Mouse (Mus musculus): ENCODE measurements around the gene Rrp9. TPM values are rescaled to one million over a fixed set of nuclear protein-coding genes. Genes with fewer than 3 reads are reported as not detected.
A peak's percentile ranks its signal among the peaks of the same experiment; 100 is the strongest.

Gene Rrp9
- polyA plus RNA-seq, 1 experiment from 2014 or later: 56.5 TPM

- under 1% methylated on average over 47 of the region's 74 CpGs for WGBS
- peaks cover 48% of the 10 kb centered on the region for H3K4me1 ChIP-seq (replicated peaks; ENCODE audit: control insufficient read depth, insufficient read depth, low read length)
- peak within 1 kb of the TSS; percentile 98 for H3K9ac ChIP-seq (ENCODE audit: low read length)
- H3K27ac ChIP-seq (ENCODE audit: low read depth, low read length): peak within 1 kb of the TSS; percentile 89
- no peaks in the 10 kb centered on the region for H3K9me3 ChIP-seq (ENCODE audit: control insufficient read depth, low read length)
- H3K36me3 ChIP-seq (ENCODE audit: control insufficient read depth, insufficient read depth, low read length): no peaks in the 10 kb centered on the region
- H3K4me3 ChIP-seq (ENCODE audit: low read depth, low read length): peak within 1 kb of the TSS; percentile 85
- DNase-seq (ENCODE audit: low spot score): peak; percentile 94
- H3K4me2 ChIP-seq (ENCODE audit: low read depth, low read length, severe bottlenecking): peak within 1 kb of the TSS; percentile 73
- H3K27me3 ChIP-seq (ENCODE audit: control insufficient read depth, insufficient read depth, low read length): no peaks in the 10 kb centered on the region
- ATAC-seq (replicated peaks; ENCODE audit: low FRiP score): peak; percentile 80
Measured at GRCm38 (mm10) chr9:106453271-106454070, 22.3 kb upstream of the Rrp9 start, which contains the start of gene Pcbp4. Gene Pcbp4, plus strand, starts transcription at chr9:106453291.

- peak overlapping the region; percentile 73 for H3K4me2 ChIP-seq (ENCODE audit: low read depth, low read length, severe bottlenecking)
- H3K27ac ChIP-seq (ENCODE audit: low read depth, low read length): peak overlapping the region; percentile 89
- no peaks in the 10 kb centered on the region for H3K27me3 ChIP-seq (ENCODE audit: control insufficient read depth, insufficient read depth, low read length)
- no peaks in the 10 kb centered on the region for H3K9me3 ChIP-seq (ENCODE audit: control insufficient read depth, low read length)
- DNase-seq (ENCODE audit: low spot score) (no peak), ATAC-seq (replicated peaks; ENCODE audit: low FRiP score) (peak; percentile 9)
- peak overlapping the region; percentile 98 for H3K9ac ChIP-seq (ENCODE audit: low read length)
- peak overlapping the region; percentile 85 for H3K4me3 ChIP-seq (ENCODE audit: low read depth, low read length)
- under 1% methylated on average over 15 of the region's 20 CpGs for WGBS
- no peaks in the 10 kb centered on the region for H3K36me3 ChIP-seq (ENCODE audit: control insufficient read depth, insufficient read depth, low read length)
- peaks cover 48% of the 10 kb centered on the region for H3K4me1 ChIP-seq (replicated peaks; ENCODE audit: control insufficient read depth, insufficient read depth, low read length)
Measured at GRCm38 (mm10) chr9:106454071-106454761, 21.5 kb upstream of the Rrp9 start.

GRCm38 (mm10) chr9:106454888-106455681, 20.7 kb upstream of the Rrp9 start:
- H3K27me3 ChIP-seq (ENCODE audit: control insufficient read depth, insufficient read depth, low read length): no peaks in the 10 kb centered on the region
- H3K9me3 ChIP-seq (ENCODE audit: control insufficient read depth, low read length): no peaks in the 10 kb centered on the region
- peak overlapping the region; percentile 89 for H3K27ac ChIP-seq (ENCODE audit: low read depth, low read length)
- H3K4me2 ChIP-seq (ENCODE audit: low read depth, low read length, severe bottlenecking): peak overlapping the region; percentile 73
- under 1% methylated on average over 17 of the region's 17 CpGs for WGBS
- DNase-seq (ENCODE audit: low spot score): peak; percentile 77
- H3K4me3 ChIP-seq (ENCODE audit: low read depth, low read length): peak overlapping the region; percentile 85
- ATAC-seq (replicated peaks; ENCODE audit: low FRiP score): peak; percentile 26
- peak overlapping the region; percentile 98 for H3K9ac ChIP-seq (ENCODE audit: low read length)
- no peaks in the 10 kb centered on the region; the same call in 1 of the 2 replicates for H3K36me3 ChIP-seq (ENCODE audit: control insufficient read depth, insufficient read depth, low read length)
- peaks cover 50% of the 10 kb centered on the region for H3K4me1 ChIP-seq (replicated peaks; ENCODE audit: control insufficient read depth, insufficient read depth, low read length)

- DNase-seq (ENCODE audit: low spot score) (peak; percentile 79), ATAC-seq (replicated peaks; ENCODE audit: low FRiP score) (no peak)
- Histone ChIP-seq H3K36me3 (ENCODE audit: control insufficient read depth, insufficient read depth, low read length) (peaks cover 9% of the 10 kb centered on the region), H3K4me1 (replicated peaks; ENCODE audit: control insufficient read depth, insufficient read depth, low read length) (peaks cover 48% of the 10 kb centered on the region), H3K27me3 (ENCODE audit: control insufficient read depth, insufficient read depth, low read length) (no peaks in the 10 kb centered on the region), H3K27ac (ENCODE audit: low read depth, low read length) (peak overlapping the region; percentile 89), H3K4me3 (ENCODE audit: low read depth, low read length) (peak overlapping the region; percentile 85), H3K9ac (ENCODE audit: low read length) (peak overlapping the region; percentile 98), H3K9me3 (ENCODE audit: control insufficient read depth, low read length) (no peaks in the 10 kb centered on the region), H3K4me2 (ENCODE audit: low read depth, low read length, severe bottlenecking) (peak overlapping the region; percentile 73)
- 30% methylated on average over 15 of the region's 15 CpGs for WGBS
Measured at GRCm38 (mm10) chr9:106456325-106457162, 19.2 kb upstream of the Rrp9 start.

- 46% methylated on average over 9 of the region's 9 CpGs for WGBS
- no peaks in the 10 kb centered on the region for H3K9me3 ChIP-seq (ENCODE audit: control insufficient read depth, low read length)
- no peak for ATAC-seq (replicated peaks; ENCODE audit: low FRiP score)
Measured at GRCm38 (mm10) chr9:106457163-106457559, 18.6 kb upstream of the Rrp9 start.

GRCm38 (mm10) chr9:106457920-106458319, 17.8 kb upstream of the Rrp9 start:
- Histone ChIP-seq H3K27me3 (ENCODE audit: control insufficient read depth, insufficient read depth, low read length) (no peaks in the 10 kb centered on the region), H3K36me3 (ENCODE audit: control insufficient read depth, insufficient read depth, low read length) (peaks cover 12% of the 10 kb centered on the region), H3K27ac (ENCODE audit: low read depth, low read length) (peak overlapping the region; percentile 31; the same call in 1 of the 2 replicates), H3K9ac (ENCODE audit: low read length) (peak overlapping the region; percentile 98), H3K4me1 (replicated peaks; ENCODE audit: control insufficient read depth, insufficient read depth, low read length) (peaks cover 36% of the 10 kb centered on the region), H3K4me2 (ENCODE audit: low read depth, low read length, severe bottlenecking) (peak overlapping the region; percentile 73), H3K4me3 (ENCODE audit: low read depth, low read length) (no peak overlapping the region), H3K9me3 (ENCODE audit: control insufficient read depth, low read length) (no peaks in the 10 kb centered on the region)
- 64% methylated on average over 5 of the region's 5 CpGs for WGBS
- DNase-seq (ENCODE audit: low spot score): no peak
- ATAC-seq (replicated peaks; ENCODE audit: low FRiP score): no peak

More at GRCm38 (mm10) chr9:106457163-106457559, 18.6 kb upstream of the Rrp9 start:
- Histone ChIP-seq H3K27ac (ENCODE audit: low read depth, low read length) (peak overlapping the region; percentile 42; the same call in 1 of the 2 replicates), H3K4me3 (ENCODE audit: low read depth, low read length) (peak overlapping the region; percentile 85; the same call in 1 of the 2 replicates), H3K27me3 (ENCODE audit: control insufficient read depth, insufficient read depth, low read length) (no peaks in the 10 kb centered on the region), H3K4me2 (ENCODE audit: low read depth, low read length, severe bottlenecking) (peak overlapping the region; percentile 73), H3K4me1 (replicated peaks; ENCODE audit: control insufficient read depth, insufficient read depth, low read length) (peaks cover 44% of the 10 kb centered on the region), H3K36me3 (ENCODE audit: control insufficient read depth, insufficient read depth, low read length) (peaks cover 12% of the 10 kb centered on the region), H3K9ac (ENCODE audit: low read length) (peak overlapping the region; percentile 98)
- no peak for DNase-seq (ENCODE audit: low spot score)

- peaks cover 19% of the 10 kb centered on the region for H3K36me3 ChIP-seq (ENCODE audit: control insufficient read depth, insufficient read depth, low read length)
- no peak overlapping the region for H3K4me2 ChIP-seq (ENCODE audit: low read depth, low read length, severe bottlenecking)
- H3K4me1 ChIP-seq (replicated peaks; ENCODE audit: control insufficient read depth, insufficient read depth, low read length): peaks cover 42% of the 10 kb centered on the region
- H3K27ac ChIP-seq (ENCODE audit: low read depth, low read length): no peak overlapping the region
- 89% methylated on average over 15 of the region's 15 CpGs for WGBS
- no peak for ATAC-seq (replicated peaks; ENCODE audit: low FRiP score)
- H3K4me3 ChIP-seq (ENCODE audit: low read depth, low read length): no peak overlapping the region
- H3K9ac ChIP-seq (ENCODE audit: low read length): no peak overlapping the region
- peaks cover 3% of the 10 kb centered on the region; the same call in 1 of the 2 replicates for H3K27me3 ChIP-seq (ENCODE audit: control insufficient read depth, insufficient read depth, low read length)
- DNase-seq (ENCODE audit: low spot score): no peak
- no peaks in the 10 kb centered on the region for H3K9me3 ChIP-seq (ENCODE audit: control insufficient read depth, low read length)
Measured at GRCm38 (mm10) chr9:106459946-106460345, 15.8 kb upstream of the Rrp9 start.
